Mouse (Mus musculus): ENCODE results near the gene 4930519P11Rik. TPM values are rescaled to one million over a fixed set of nuclear protein-coding genes. Genes with fewer than 3 reads are reported as not detected.

The 4930519P11Rik gene
- not detected for polyA plus RNA-seq (2014; fragmentation: Illumina TruSeq; extraction: RNeasy Lipid Tissue Mini Kit (QIAGEN cat#74804))

GRCm38 (mm10) chr2:154613118-154614115, at the start of gene 4930519P11Rik, which contains the start of gene Zfp341:
TSS of gene 4930519P11Rik (minus strand) at chr2:154613437.
TSS of gene Zfp341 (plus strand) at chr2:154613297.

DNA sequence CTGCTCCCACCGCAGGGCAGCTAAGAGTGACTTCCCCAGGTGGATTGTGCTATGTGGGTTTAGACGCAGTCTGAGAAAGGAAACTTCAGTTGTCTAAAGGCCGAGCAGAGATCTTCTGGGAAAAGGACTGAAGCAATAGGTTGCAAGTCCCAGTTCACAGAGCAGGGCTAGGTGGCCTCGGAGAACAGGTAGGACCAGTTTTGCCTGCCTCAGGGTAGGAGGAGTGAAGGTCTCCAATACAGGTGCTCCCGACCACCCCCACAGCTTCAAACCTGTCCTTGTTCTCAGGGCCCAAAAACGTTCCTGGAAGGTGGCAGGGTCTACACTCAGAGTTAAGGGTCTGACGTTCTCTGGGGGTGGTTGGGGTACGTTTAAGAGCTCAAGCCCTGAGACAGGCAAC, 38.1 kb upstream of the 4930519P11Rik start, which contains the start of gene Chmp4b:
Gene Chmp4b, plus strand, starts transcription at position 343 of the 400 bp plus-strand sequence.

DNA sequence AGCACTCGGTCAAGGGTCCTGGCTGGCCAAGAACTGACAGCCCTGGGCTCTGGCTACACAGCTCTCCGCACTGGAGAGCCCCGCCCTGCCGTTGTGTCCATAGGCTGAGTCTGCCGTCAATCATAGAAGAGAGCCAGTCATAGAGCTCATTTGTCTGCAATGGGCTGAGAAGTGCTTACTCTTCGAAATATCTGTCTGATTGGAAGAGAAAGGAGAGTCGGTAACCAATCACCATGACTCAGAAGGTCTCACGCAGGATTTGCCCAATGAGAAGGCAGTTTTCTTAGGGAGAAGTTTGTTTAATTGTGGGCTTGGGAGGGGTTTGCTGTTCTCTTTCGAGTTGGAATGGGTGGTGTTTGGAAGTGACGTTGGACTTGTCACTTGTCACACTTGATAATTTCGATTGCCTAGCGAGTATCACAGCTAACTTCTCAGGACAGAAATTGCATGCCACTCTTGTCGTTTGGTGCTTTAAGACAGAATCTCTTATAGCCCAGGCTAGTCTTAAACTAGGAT, 9.5 kb downstream of the 4930519P11Rik start, which contains the start of gene Pxmp4:
Gene Pxmp4, minus strand, starts transcription at position 71 of the 516 bp plus-strand sequence.

GRCm38 (mm10) chr2:154569836-154570286, 43.4 kb downstream of the 4930519P11Rik start, which contains the start of gene E2f1:
TSS of gene E2f1 (minus strand) at chr2:154569892.

Other genes starting within 250 kb of the 4930519P11Rik start
- gene Cdk5rap1, start 240.4 kb downstream of the 4930519P11Rik start, polyA plus RNA-seq (2014; fragmentation: Illumina TruSeq; extraction: RNeasy Lipid Tissue Mini Kit (QIAGEN cat#74804)), result 8.2 TPM
- not detected for gene Snta1, start 205.3 kb downstream of the 4930519P11Rik start, polyA plus RNA-seq (2014; fragmentation: Illumina TruSeq; extraction: RNeasy Lipid Tissue Mini Kit (QIAGEN cat#74804))
- gene Cbfa2t2, start 177.0 kb downstream of the 4930519P11Rik start, polyA plus RNA-seq (2014; fragmentation: Illumina TruSeq; extraction: RNeasy Lipid Tissue Mini Kit (QIAGEN cat#74804)), result 26.1 TPM
- not detected for gene 1700003F12Rik, start 66.4 kb downstream of the 4930519P11Rik start, polyA plus RNA-seq (2014; fragmentation: Illumina TruSeq; extraction: RNeasy Lipid Tissue Mini Kit (QIAGEN cat#74804))
- not detected for gene Actl10, start 61.7 kb downstream of the 4930519P11Rik start, polyA plus RNA-seq (2014; fragmentation: Illumina TruSeq; extraction: RNeasy Lipid Tissue Mini Kit (QIAGEN cat#74804))
- not detected for gene Necab3, start 54.5 kb downstream of the 4930519P11Rik start, polyA plus RNA-seq (2014; fragmentation: Illumina TruSeq; extraction: RNeasy Lipid Tissue Mini Kit (QIAGEN cat#74804))
- gene E2f1, start 43.5 kb downstream of the 4930519P11Rik start, polyA plus RNA-seq (2014; fragmentation: Illumina TruSeq; extraction: RNeasy Lipid Tissue Mini Kit (QIAGEN cat#74804)), result 0.17 TPM
- gene Pxmp4, start 9.7 kb downstream of the 4930519P11Rik start, polyA plus RNA-seq (2014; fragmentation: Illumina TruSeq; extraction: RNeasy Lipid Tissue Mini Kit (QIAGEN cat#74804)), result 6.0 TPM
- 0.23 TPM for gene Zfp341, start 140 bp downstream of the 4930519P11Rik start, polyA plus RNA-seq (2014; fragmentation: Illumina TruSeq; extraction: RNeasy Lipid Tissue Mini Kit (QIAGEN cat#74804))
- 73.3 TPM for gene Chmp4b, start 38.3 kb upstream of the 4930519P11Rik start, polyA plus RNA-seq (2014; fragmentation: Illumina TruSeq; extraction: RNeasy Lipid Tissue Mini Kit (QIAGEN cat#74804))
- not detected for gene Gm14214, start 156.6 kb upstream of the 4930519P11Rik start, polyA plus RNA-seq (2014; fragmentation: Illumina TruSeq; extraction: RNeasy Lipid Tissue Mini Kit (QIAGEN cat#74804))
- 202 TPM for gene Raly, start 177.7 kb upstream of the 4930519P11Rik start, polyA plus RNA-seq (2014; fragmentation: Illumina TruSeq; extraction: RNeasy Lipid Tissue Mini Kit (QIAGEN cat#74804))
- gene a, start 178.0 kb upstream of the 4930519P11Rik start, polyA plus RNA-seq (2014; fragmentation: Illumina TruSeq; extraction: RNeasy Lipid Tissue Mini Kit (QIAGEN cat#74804)), result not detected

Data from ovary, adult 10 weeks (tissue).